Mouse (Mus musculus) C2C12 (cell line): ENCODE results near the gene Elmo2.

Experiments
- CTCF ChIP-seq: IDR thresholded peaks from one replicate; pipeline ENCODE4 v1.5.1; 2011; ENCODE audit not compliant: control insufficient read depth, insufficient read depth, insufficient read length
- FOSL1 ChIP-seq: IDR thresholded peaks from one replicate; pipeline ENCODE4 v1.8.0; 2011; ENCODE audit warnings: mild to moderate bottlenecking, low read length; ENCODE audit not compliant: poor library complexity, insufficient read depth, severe bottlenecking
- MAX ChIP-seq: IDR thresholded peaks from one replicate; pipeline ENCODE4 v1.6.1; 2011; ENCODE audit warnings: mild to moderate bottlenecking, control low read depth

DNA sequence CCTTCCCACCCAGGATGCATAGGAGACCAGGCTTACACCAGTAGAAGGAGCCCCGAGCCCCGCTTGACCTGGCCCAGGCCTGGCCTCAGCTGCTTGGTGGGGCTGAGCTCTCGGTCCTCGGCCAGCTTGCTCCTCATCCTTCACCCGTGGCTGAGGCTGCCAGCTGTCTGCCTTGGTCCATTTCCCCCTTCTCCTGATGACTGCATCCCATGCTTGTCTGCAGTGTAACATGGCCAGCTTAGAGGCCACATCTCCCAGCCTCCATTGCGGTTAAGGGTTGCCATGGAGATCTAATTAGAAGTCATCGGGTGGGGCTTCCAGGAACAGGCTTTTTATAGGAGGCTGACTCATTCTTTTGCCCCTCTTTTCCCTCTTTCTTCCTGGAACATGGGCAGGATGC is 62.4 kb downstream of the Elmo2 start:
- TF ChIP-seq MAX, result no peak
- no peak for TF ChIP-seq CTCF
- TF ChIP-seq FOSL1, result no peak
